Mouse (Mus musculus) cerebellum, adult 2 months (tissue): Measurements from ENCODE around the gene Lalba.

Experiments used
- CTCF ChIP-seq: fragments of 200-500 bp; IDR thresholded peaks from 2 replicates; pipeline ENCODE4 v1.5.1; 2011; ENCODE audit warnings: low read depth, mild to moderate bottlenecking, control low read depth, low read length, moderate library complexity, borderline replicate concordance; ENCODE audit not compliant: insufficient read depth
- POLR2A ChIP-seq: fragments of 200-500 bp; IDR thresholded peaks from 2 replicates; pipeline ENCODE4 v1.6.1; 2011; ENCODE audit warnings: low read length, control low read depth, borderline replicate concordance; ENCODE audit not compliant: insufficient read depth

DNA sequence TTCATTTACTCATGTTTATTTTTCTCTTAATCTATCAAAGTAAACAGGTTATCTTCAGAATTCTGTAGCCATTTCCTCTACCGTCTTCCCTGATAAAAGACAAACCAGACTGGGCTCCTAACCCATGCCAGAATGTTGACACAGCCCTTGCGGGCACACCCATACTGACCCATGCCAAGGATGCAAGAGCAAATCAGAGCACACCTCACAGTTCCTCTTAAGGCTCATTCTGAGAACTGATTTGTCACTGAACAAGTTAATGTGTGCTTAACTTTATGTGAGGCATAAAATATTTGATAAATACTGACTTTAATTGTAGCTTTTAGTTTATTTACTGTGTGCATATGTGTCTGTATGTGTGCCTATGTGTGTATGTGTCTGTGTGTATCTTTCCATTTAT, 8.8 kb upstream of the Lalba start:
- TF ChIP-seq CTCF (no peak), POLR2A (no peak)
